Mouse (Mus musculus): ENCODE results near the gene Aftph.

GRCm38 (mm10) chr11:20728044-20728443 lies 13.3 kb downstream of the Aftph start:
- TF ChIP-seq CTCF (conservative IDR thresholded peaks at IDR 0.05; ENCODE audit: low read length) (no peak), NANOG (IDR thresholded peaks at IDR 0.05; ENCODE audit: borderline replicate concordance, low read length) (no peak)
